Mouse (Mus musculus) hindbrain, embryonic 15.5 days (tissue): ENCODE measurements around the gene Pi16. TPM values are rescaled to one million over a fixed set of nuclear protein-coding genes. Genes with fewer than 3 reads are reported as not detected.

Experiments
- ATAC-seq: fragments of 200-750 bp; cut with Nextera tagmentation; 2 replicates; pipeline ENCODE4 v1.8.0; 2017; ENCODE audit warnings: low read depth, moderate number of reproducible peaks, moderate TSS enrichment; ENCODE audit not compliant: low FRiP score
- H3K27ac ChIP-seq: fragments of 300-500 bp; sonication (generic); replicated peaks from 2 replicates; pipeline ENCODE4 v1.5.1; 2015; ENCODE audit warnings: mild to moderate bottlenecking, inconsistent platforms
- H3K27me3 ChIP-seq: fragments of 300-500 bp; sonication (generic); 2 replicates; pipeline ENCODE4 v1.6.1; 2015; ENCODE audit warnings: control low read depth, inconsistent platforms
- H3K36me3 ChIP-seq: fragments of 300-500 bp; sonication (generic); 2 replicates; pipeline ENCODE4 v1.6.1; 2015; ENCODE audit warnings: control low read depth, inconsistent platforms
- H3K4me1 ChIP-seq: fragments of 300-500 bp; sonication (generic); replicated peaks from 2 replicates; pipeline ENCODE4 v1.6.1; 2015; ENCODE audit warnings: control low read depth, inconsistent platforms
- H3K4me2 ChIP-seq: fragments of 300-500 bp; sonication (generic); 2 replicates; pipeline ENCODE4 v1.6.1; 2015; ENCODE audit warnings: moderate library complexity, mild to moderate bottlenecking, inconsistent platforms
- H3K4me3 ChIP-seq: fragments of 300-500 bp; sonication (generic); 2 replicates; pipeline ENCODE4 v1.5.1; 2015; ENCODE audit warnings: mild to moderate bottlenecking, inconsistent platforms
- H3K9ac ChIP-seq: fragments of 300-500 bp; sonication (generic); 2 replicates; pipeline ENCODE4 v1.6.1; 2015; ENCODE audit warnings: inconsistent platforms
- H3K9me3 ChIP-seq: fragments of 300-500 bp; sonication (generic); 2 replicates; pipeline ENCODE4 v1.6.1; 2016; ENCODE audit warnings: control low read depth, inconsistent platforms
- WGBS: fragments of 180-500 bp; shearing (Covaris S2); methylation state at CpG from one replicate; pipeline ENCODE4 v1.1.7; 2015; 5-methylcytosine and 5-hydroxymethylcytosine counted together
- polyA plus RNA-seq: library from polyadenylated mRNA; unstranded; fragments of >200 nt; fragmentation: Nextera tagmentation; extraction: Ambion mirVana; gene quantifications from 2 replicates; pipeline ENCODE4 v1.2.1, GENCODE M21; 2015

Gene Pi16
- polyA plus RNA-seq, 1 experiment from 2014 or later = 2.1 TPM

DNA sequence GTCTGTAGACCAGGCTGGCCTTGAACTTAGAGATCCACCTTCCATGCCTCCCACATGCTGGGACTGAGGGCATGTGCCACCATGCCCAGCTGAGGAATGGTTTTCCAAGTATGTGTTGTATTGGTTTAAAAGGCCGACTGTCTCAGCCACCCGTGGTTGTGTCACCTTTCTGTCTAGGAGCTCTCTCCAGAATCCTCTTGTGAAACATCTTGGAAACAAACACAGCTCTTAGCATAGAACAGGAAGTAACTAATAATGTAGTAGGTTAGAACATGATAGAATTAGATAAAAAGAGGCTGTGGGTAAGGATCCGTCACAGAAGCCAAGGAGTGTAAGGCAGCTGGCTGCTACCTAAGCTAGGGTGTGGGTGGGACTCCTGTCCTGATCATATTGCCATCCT, 24.5 kb upstream of the Pi16 start:
- no peak for ATAC-seq
- Histone ChIP-seq H3K4me3 (no peak overlapping the region), H3K4me1 (no peaks in the 10 kb centered on the region), H3K27me3 (no peaks in the 10 kb centered on the region), H3K27ac (no peak overlapping the region), H3K36me3 (peaks cover 39% of the 10 kb centered on the region), H3K4me2 (no peak overlapping the region), H3K9ac (no peak overlapping the region), H3K9me3 (no peaks in the 10 kb centered on the region)
- 90% methylated on average over 3 of the region's 3 CpGs for WGBS

DNA sequence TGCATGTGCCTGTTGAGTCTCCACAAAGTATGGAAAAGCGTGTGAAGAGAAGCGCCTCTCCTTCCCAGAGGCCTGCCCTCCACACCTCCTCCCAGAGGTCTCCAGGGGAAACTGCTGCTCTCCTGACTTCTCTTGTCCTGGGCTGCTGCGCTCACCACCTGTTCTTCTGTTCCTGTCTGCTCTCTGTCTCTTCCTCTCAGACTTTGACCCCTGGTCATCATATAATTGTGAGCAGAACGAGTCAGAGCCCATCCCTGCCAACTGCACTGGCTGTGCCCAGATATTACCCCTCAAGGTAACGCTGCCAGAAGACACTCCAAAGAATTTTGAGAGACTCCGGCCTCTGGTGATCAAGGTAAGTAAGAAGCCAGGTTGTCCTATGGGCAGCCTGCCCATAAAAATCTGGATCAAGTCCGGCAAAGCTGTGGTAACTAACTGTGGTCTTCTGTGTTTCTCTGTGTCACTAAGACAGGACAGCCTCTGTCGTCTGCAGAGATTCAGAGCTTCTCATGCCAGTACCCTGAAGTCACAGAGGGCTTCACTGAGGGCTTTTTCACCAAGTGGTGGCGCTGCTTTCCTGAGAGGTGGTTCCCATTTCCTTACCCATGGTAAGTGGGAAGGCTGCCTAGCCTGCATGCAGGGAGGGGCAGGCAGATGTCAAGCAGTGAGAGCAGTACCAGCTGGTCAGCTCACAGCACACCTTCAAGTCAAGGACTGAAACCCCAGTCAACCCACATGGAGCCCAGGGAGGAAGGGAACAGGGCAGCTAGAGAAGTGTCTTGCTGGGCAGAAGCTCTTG, 23.5 kb upstream of the Pi16 start:
- Histone ChIP-seq H3K4me2 (no peak overlapping the region), H3K36me3 (peaks cover 48% of the 10 kb centered on the region), H3K4me1 (no peaks in the 10 kb centered on the region), H3K9ac (no peak overlapping the region), H3K27me3 (no peaks in the 10 kb centered on the region), H3K9me3 (no peaks in the 10 kb centered on the region), H3K4me3 (no peak overlapping the region), H3K27ac (no peak overlapping the region)
- ATAC-seq = no peak
- WGBS = 82% methylated on average over 9 of the region's 9 CpGs

DNA sequence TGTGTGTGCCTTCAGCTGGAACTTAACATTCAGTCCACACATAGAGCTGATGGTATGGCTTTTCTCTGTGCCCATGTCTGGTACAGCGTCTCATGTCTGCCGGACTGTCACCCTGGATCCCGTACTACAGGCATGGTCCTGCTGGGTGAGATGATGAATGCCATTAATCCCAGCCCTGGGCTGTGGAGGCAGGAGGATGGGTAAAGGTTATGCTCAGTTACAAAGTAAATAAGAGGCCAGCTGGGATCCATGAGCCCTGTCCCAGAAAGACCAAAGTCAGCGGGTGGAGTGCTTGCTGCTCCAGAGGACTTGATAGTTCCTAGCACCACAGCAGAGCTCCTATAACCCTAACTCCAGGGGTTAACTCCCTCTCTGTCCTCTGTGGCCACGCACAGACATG, 21.6 kb upstream of the Pi16 start:
- Histone ChIP-seq H3K4me2 (no peak overlapping the region), H3K4me3 (no peak overlapping the region), H3K27ac (no peak overlapping the region), H3K4me1 (no peaks in the 10 kb centered on the region), H3K36me3 (peaks cover 54% of the 10 kb centered on the region), H3K9me3 (no peaks in the 10 kb centered on the region), H3K9ac (no peak overlapping the region), H3K27me3 (no peaks in the 10 kb centered on the region)
- no peak for ATAC-seq
- WGBS = 86% methylated on average over 5 of the region's 5 CpGs

DNA sequence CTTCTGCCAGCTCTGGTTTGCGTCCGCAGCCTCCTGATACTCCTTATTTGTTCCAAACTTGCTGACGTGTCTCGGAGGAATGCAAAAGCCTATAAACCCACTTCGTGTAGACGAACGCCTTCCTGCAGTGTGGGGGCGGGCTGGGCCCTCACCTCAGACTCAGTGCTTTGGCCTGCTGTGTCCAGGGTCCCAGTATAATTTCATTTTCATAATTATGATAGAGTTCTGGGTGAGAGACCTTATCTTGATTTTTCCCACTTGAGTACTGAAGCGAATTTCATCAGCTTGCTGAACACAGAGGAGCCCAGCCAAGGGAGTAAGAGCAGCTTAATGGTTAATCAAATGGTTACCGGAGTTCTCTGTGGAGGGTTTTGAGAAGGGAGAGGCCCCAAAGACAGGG, 20.2 kb upstream of the Pi16 start:
- H3K9ac ChIP-seq = no peak overlapping the region
- no peak overlapping the region for H3K4me2 ChIP-seq
- no peak overlapping the region for H3K4me3 ChIP-seq
- 82% methylated on average over 10 of the region's 10 CpGs for WGBS
- H3K27ac ChIP-seq = no peak overlapping the region
- no peaks in the 10 kb centered on the region for H3K9me3 ChIP-seq
- no peak for ATAC-seq
- H3K4me1 ChIP-seq = no peaks in the 10 kb centered on the region
- H3K36me3 ChIP-seq = peaks cover 67% of the 10 kb centered on the region
- H3K27me3 ChIP-seq = no peaks in the 10 kb centered on the region

DNA sequence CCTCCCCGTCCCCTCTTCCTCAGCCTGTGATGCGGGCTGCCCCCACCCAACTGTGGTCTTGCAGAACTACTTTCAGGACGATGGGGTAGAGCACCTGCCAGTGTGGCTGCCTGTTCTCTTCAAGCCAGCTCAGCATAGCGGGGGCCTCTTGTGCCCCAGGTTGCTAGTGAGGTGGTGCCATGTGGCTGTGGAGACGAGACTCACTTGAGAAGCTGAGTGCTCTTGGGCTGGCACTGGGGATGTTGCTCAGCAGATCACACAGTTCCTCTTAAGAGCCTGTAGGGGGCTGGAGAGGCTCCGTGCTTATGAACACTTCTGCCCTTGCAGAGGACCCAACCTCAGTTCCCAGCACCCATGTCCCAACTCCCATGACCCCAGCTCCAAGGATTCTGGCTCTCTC, 19.7 kb upstream of the Pi16 start:
- whole genome bisulfite sequencing = 84% methylated on average over 6 of the region's 6 CpGs
- Histone ChIP-seq H3K4me3 (no peak overlapping the region), H3K4me2 (no peak overlapping the region), H3K27ac (no peak overlapping the region), H3K27me3 (no peaks in the 10 kb centered on the region), H3K9me3 (no peaks in the 10 kb centered on the region), H3K4me1 (no peaks in the 10 kb centered on the region), H3K36me3 (peaks cover 67% of the 10 kb centered on the region), H3K9ac (no peak overlapping the region)
- no peak for ATAC-seq

DNA sequence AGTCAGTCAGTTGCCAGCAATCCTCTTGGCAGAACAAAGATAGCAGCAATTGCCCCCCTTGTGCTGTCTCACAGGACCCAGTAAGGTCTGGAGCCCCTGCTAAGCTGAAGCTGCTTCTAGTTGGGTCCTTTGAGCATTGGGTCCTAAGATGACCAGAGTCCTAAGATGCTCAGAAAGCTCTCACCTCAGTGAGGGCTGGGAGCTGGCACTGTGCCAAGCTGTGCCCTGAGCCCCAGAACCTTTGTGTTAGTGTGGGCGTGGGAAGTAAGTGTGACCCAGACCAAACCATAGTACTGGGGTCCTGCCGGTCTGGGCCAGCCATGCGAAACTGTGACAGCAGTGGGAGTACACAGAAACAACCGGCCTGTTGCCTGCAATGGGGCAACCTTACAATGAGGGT, 18.2 kb upstream of the Pi16 start:
- Histone ChIP-seq H3K27me3 (no peaks in the 10 kb centered on the region), H3K4me1 (no peaks in the 10 kb centered on the region), H3K4me3 (no peak overlapping the region), H3K9me3 (no peaks in the 10 kb centered on the region), H3K36me3 (peaks cover 61% of the 10 kb centered on the region), H3K27ac (no peak overlapping the region), H3K9ac (no peak overlapping the region), H3K4me2 (no peak overlapping the region)
- ATAC-seq = no peak
- WGBS = 90% methylated on average over 4 of the region's 4 CpGs

DNA sequence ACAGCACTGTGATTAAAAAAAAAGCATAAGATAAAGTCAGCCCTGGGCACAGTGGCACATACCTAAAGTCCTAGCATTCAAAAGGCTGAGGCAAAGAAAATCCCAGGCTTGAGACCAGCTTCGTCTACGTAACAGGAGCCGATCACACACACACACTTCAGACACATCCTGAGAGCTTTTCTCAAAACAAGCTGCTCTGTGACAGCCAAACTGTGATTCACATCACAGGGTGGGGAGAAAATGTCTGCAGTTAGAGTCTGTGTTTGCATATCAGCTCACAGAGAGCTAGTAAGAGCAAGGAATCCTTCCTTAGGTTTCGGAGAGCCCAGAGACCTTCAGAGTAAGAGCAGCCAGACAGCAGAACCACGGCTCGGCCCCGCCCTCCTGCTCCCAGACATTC, 16.6 kb upstream of the Pi16 start:
- no peaks in the 10 kb centered on the region for H3K27me3 ChIP-seq
- no peak overlapping the region for H3K9ac ChIP-seq
- no peaks in the 10 kb centered on the region for H3K9me3 ChIP-seq
- peaks cover 47% of the 10 kb centered on the region for H3K36me3 ChIP-seq
- ATAC-seq = no peak
- peaks cover 13% of the 10 kb centered on the region; the same call in 1 of the 2 replicates for H3K4me1 ChIP-seq
- H3K4me3 ChIP-seq = no peak overlapping the region
- no peak overlapping the region for H3K4me2 ChIP-seq
- WGBS = 90% methylated on average over 7 of the region's 7 CpGs
- no peak overlapping the region for H3K27ac ChIP-seq

DNA sequence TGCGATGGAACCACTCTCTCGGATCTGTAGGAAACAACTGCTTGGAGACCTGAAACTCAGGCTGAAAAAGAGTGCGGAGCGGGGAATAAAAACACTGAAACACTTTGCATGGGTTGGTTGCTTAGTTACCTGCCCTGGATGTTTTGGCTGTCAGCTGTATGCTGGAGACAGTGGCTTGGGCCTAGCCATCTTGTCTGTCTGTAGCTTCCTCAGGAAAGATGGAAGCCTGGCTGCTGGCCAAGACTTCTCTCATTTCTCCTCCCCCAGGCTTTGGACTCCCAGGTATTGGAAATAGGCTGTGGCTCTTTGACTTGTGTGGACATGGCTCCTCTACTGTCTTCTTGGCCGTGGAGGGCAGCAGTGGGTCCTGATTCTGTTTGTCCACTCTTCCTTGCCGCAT, 16.1 kb upstream of the Pi16 start:
- H3K27me3 ChIP-seq = no peaks in the 10 kb centered on the region
- H3K4me2 ChIP-seq = no peak overlapping the region
- no peak overlapping the region for H3K4me3 ChIP-seq
- 93% methylated on average over 6 of the region's 6 CpGs for WGBS
- peaks cover 14% of the 10 kb centered on the region; the same call in 1 of the 2 replicates for H3K4me1 ChIP-seq
- H3K27ac ChIP-seq = no peak overlapping the region
- H3K36me3 ChIP-seq = peaks cover 42% of the 10 kb centered on the region
- no peak overlapping the region for H3K9ac ChIP-seq
- ATAC-seq = no peak
- no peaks in the 10 kb centered on the region for H3K9me3 ChIP-seq

DNA sequence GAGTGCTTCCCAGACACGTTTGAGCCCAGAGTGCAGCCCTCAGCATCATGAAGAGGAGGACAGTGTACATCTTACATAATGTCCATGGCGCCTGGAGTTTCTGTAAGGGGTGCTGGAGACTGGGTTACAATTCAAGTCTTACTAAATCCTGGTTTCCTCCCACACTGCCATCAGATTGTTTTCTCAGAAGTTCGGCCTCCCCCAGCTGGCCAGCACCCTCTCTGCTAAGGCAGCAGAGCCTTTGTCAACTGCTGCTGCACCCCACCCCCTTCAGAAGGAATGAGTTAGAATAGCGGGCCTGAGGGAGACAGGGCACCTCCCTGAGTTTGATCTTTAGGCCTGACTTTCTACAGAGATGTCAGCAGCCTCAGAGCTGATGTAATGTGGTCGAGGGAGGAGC, 15.3 kb upstream of the Pi16 start:
- no peak overlapping the region for H3K9ac ChIP-seq
- no peak overlapping the region for H3K27ac ChIP-seq
- H3K4me1 ChIP-seq = peaks cover 16% of the 10 kb centered on the region; the same call in 1 of the 2 replicates
- no peaks in the 10 kb centered on the region for H3K27me3 ChIP-seq
- no peaks in the 10 kb centered on the region for H3K9me3 ChIP-seq
- no peak for ATAC-seq
- H3K4me2 ChIP-seq = no peak overlapping the region
- no peak overlapping the region for H3K4me3 ChIP-seq
- 80% methylated on average over 5 of the region's 5 CpGs for WGBS
- H3K36me3 ChIP-seq = peaks cover 36% of the 10 kb centered on the region

DNA sequence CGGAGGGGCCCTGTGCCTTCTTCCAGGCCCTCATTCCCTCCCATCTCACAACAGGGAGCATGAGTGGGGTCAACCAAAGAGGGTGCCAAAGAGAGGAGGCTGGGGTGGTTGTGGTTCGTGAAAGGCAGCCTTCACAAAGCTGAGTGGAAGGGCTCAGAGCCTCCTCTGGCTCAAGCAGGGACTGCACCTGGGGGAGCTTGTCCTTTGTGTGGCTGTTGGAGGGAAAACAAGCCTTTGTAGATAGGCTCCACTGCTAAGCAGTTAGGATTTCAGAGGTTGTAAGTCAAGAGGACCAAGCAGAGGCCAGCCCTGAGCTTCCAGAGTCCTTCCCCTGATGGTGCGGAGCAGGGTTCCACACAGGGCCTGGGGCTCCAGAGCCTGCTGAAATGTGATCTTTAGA, 14.4 kb upstream of the Pi16 start:
- 63% methylated on average over 3 of the region's 3 CpGs for WGBS
- Histone ChIP-seq H3K4me2 (no peak overlapping the region), H3K27me3 (no peaks in the 10 kb centered on the region), H3K4me3 (no peak overlapping the region), H3K4me1 (peaks cover 17% of the 10 kb centered on the region; the same call in 1 of the 2 replicates), H3K36me3 (peaks cover 30% of the 10 kb centered on the region), H3K9me3 (no peaks in the 10 kb centered on the region), H3K9ac (no peak overlapping the region), H3K27ac (no peak overlapping the region)
- no peak for ATAC-seq

DNA sequence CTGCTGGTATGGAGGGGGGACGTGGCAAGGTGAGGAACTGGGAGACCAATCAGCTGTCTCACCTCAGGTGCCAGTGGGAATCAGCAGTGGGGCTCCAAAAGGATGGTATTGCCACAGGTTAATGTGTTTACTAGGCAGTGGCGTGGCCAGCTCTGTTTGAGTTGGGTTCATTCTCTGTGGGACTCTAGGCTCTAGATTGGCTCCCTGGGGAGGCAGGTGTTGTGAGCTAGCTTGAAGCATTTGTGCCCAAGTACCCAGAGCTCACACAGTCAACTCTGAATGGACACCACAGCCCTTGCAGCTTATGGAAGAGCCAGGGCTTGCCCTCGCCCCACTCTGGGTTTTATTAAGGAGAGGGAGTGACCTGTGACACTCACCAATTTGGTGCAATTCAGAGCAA, 13.6 kb upstream of the Pi16 start:
- ATAC-seq = no peak
- H3K36me3 ChIP-seq = peaks cover 23% of the 10 kb centered on the region
- 82% methylated on average over 3 of the region's 3 CpGs for WGBS
- H3K9me3 ChIP-seq = no peaks in the 10 kb centered on the region
- no peak overlapping the region for H3K27ac ChIP-seq
- peaks cover 17% of the 10 kb centered on the region; the same call in 1 of the 2 replicates for H3K4me1 ChIP-seq
- no peak overlapping the region for H3K4me2 ChIP-seq
- H3K9ac ChIP-seq = no peak overlapping the region
- H3K27me3 ChIP-seq = no peaks in the 10 kb centered on the region
- no peak overlapping the region for H3K4me3 ChIP-seq

DNA sequence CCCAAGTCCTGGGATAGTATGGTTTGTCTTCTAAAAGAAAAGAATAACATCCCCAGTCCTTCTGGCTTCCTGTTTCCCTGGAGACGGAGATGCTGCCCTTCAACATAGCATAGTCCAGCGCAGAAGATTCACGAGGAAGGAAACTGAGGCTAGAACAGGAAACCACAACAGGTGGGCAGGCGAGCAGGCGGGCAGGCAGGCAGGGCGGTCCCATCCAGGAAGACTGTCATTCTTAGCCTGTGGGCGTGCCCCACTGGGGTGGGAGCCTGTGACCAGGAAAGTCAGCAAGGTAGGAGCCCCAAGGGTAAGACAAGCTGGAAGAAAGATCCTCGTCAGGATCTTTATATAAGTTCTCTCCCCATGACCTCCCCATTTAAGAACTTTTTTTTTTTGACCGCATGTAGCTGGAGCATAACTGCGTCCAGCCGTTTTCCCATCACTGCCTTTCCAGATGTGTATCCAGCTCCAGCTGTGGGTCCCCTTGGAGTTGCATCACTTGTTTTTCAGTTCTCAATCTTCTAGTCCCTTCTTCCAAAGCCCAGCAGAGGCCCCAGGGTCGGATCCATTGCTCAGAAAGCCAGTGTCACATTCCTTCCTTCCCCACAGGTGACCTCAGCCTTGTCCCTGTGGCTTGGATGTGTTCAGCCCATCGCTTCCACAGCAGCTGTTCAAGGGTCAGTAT, 13.0 kb upstream of the Pi16 start:
- Histone ChIP-seq H3K9me3 (no peaks in the 10 kb centered on the region), H3K27me3 (no peaks in the 10 kb centered on the region), H3K36me3 (peaks cover 20% of the 10 kb centered on the region), H3K9ac (no peak overlapping the region), H3K4me3 (no peak overlapping the region), H3K27ac (no peak overlapping the region), H3K4me2 (no peak overlapping the region), H3K4me1 (peaks cover 17% of the 10 kb centered on the region; the same call in 1 of the 2 replicates)
- WGBS = 70% methylated on average over 13 of the region's 13 CpGs
- no peak for ATAC-seq
